Mouse (Mus musculus): ENCODE data around the gene Mapk12. TPM values are rescaled to one million over a fixed set of nuclear protein-coding genes. Genes with fewer than 3 reads are reported as not detected.

Mapk12 gene
- polyA plus RNA-seq, 1 experiment from 2014 or later, result 19.9 TPM

- Histone ChIP-seq H3K4me1 (replicated peaks) (peaks cover 84% of the 10 kb centered on the region), H3K27ac (ENCODE audit: poor library complexity, severe bottlenecking) (peak overlapping the region; percentile 92), H3K4me3 (peak overlapping the region; percentile 80), H3K4me2 (peak overlapping the region; percentile 85), H3K9ac (peak overlapping the region; percentile 88), H3K27me3 (replicated peaks) (no peaks in the 10 kb centered on the region), H3K9me3 (replicated peaks) (no peaks in the 10 kb centered on the region), H3K36me3 (no peaks in the 10 kb centered on the region)
- 66% methylated on average over 7 of the region's 7 CpGs for WGBS
- ATAC-seq (ENCODE audit: insufficient number of reproducible peaks, low FRiP score), result no peak
These were observed 37.9 kb upstream of the Mapk12 start for GRCm38 (mm10) chr15:89178260-89178860.

GRCm38 (mm10) chr15:89177576-89178259 is 37.2 kb upstream of the Mapk12 start:
- ATAC-seq (ENCODE audit: insufficient number of reproducible peaks, low FRiP score), result no peak
- no peaks in the 10 kb centered on the region for H3K9me3 ChIP-seq (replicated peaks)
- no peak overlapping the region for H3K4me3 ChIP-seq
- H3K4me2 ChIP-seq, result peak overlapping the region; percentile 85
- 56% methylated on average over 4 of the region's 4 CpGs for WGBS
- no peaks in the 10 kb centered on the region for H3K36me3 ChIP-seq
- peaks cover 87% of the 10 kb centered on the region for H3K4me1 ChIP-seq (replicated peaks)
- H3K27me3 ChIP-seq (replicated peaks), result no peaks in the 10 kb centered on the region
- peak overlapping the region; percentile 92 for H3K27ac ChIP-seq (ENCODE audit: poor library complexity, severe bottlenecking)
- H3K9ac ChIP-seq, result peak overlapping the region; percentile 55; the same call in 1 of the 2 replicates

- Histone ChIP-seq H3K4me2 (peak overlapping the region; percentile 85), H3K4me3 (no peak overlapping the region), H3K9me3 (replicated peaks) (no peaks in the 10 kb centered on the region), H3K36me3 (no peaks in the 10 kb centered on the region), H3K27ac (ENCODE audit: poor library complexity, severe bottlenecking) (peak overlapping the region; percentile 92), H3K4me1 (replicated peaks) (peaks cover 87% of the 10 kb centered on the region), H3K9ac (peak overlapping the region; percentile 55; the same call in 1 of the 2 replicates), H3K27me3 (replicated peaks) (no peaks in the 10 kb centered on the region)
- ATAC-seq (ENCODE audit: insufficient number of reproducible peaks, low FRiP score), result no peak
- WGBS, result 12% methylated on average over 5 of the region's 5 CpGs
These were observed 36.6 kb upstream of the Mapk12 start for GRCm38 (mm10) chr15:89177121-89177520.

GRCm38 (mm10) chr15:89175411-89176155 is 35.1 kb upstream of the Mapk12 start:
- H3K4me1 ChIP-seq (replicated peaks), result peaks cover 89% of the 10 kb centered on the region
- no peaks in the 10 kb centered on the region for H3K9me3 ChIP-seq (replicated peaks)
- no peak for ATAC-seq (ENCODE audit: insufficient number of reproducible peaks, low FRiP score)
- no peak overlapping the region for H3K4me3 ChIP-seq
- WGBS, result 71% methylated on average over 13 of the region's 13 CpGs
- H3K36me3 ChIP-seq, result no peaks in the 10 kb centered on the region
- no peak overlapping the region for H3K27ac ChIP-seq (ENCODE audit: poor library complexity, severe bottlenecking)
- no peak overlapping the region for H3K9ac ChIP-seq
- H3K27me3 ChIP-seq (replicated peaks), result no peaks in the 10 kb centered on the region
- no peak overlapping the region for H3K4me2 ChIP-seq

GRCm38 (mm10) chr15:89174889-89175339 is 34.4 kb upstream of the Mapk12 start:
- Histone ChIP-seq H3K9me3 (replicated peaks) (no peaks in the 10 kb centered on the region), H3K27me3 (replicated peaks) (no peaks in the 10 kb centered on the region), H3K27ac (ENCODE audit: poor library complexity, severe bottlenecking) (no peak overlapping the region), H3K4me3 (no peak overlapping the region), H3K9ac (no peak overlapping the region), H3K36me3 (no peaks in the 10 kb centered on the region), H3K4me1 (replicated peaks) (peaks cover 96% of the 10 kb centered on the region), H3K4me2 (no peak overlapping the region)
- 50% methylated on average over 11 of the region's 11 CpGs for WGBS
- no peak for ATAC-seq (ENCODE audit: insufficient number of reproducible peaks, low FRiP score)

- Histone ChIP-seq H3K4me2 (peak overlapping the region; percentile 97), H3K4me1 (replicated peaks) (peaks cover 97% of the 10 kb centered on the region), H3K4me3 (peak overlapping the region; percentile 64), H3K27me3 (replicated peaks) (no peaks in the 10 kb centered on the region), H3K27ac (ENCODE audit: poor library complexity, severe bottlenecking) (peak overlapping the region; percentile 33; the same call in 1 of the 2 replicates), H3K36me3 (no peaks in the 10 kb centered on the region), H3K9ac (peak overlapping the region; percentile 81), H3K9me3 (replicated peaks) (no peaks in the 10 kb centered on the region)
- ATAC-seq (ENCODE audit: insufficient number of reproducible peaks, low FRiP score), result peak; percentile 44
- 1% methylated on average over 15 of the region's 15 CpGs for WGBS
These were observed 33.4 kb upstream of the Mapk12 start for GRCm38 (mm10) chr15:89173906-89174214.

- H3K9ac ChIP-seq, result peak overlapping the region; percentile 81
- H3K4me2 ChIP-seq, result peak overlapping the region; percentile 97
- no peaks in the 10 kb centered on the region for H3K27me3 ChIP-seq (replicated peaks)
- H3K27ac ChIP-seq (ENCODE audit: poor library complexity, severe bottlenecking), result peak overlapping the region; percentile 33; the same call in 1 of the 2 replicates
- under 1% methylated on average over 65 of the region's 65 CpGs for WGBS
- peaks cover 97% of the 10 kb centered on the region for H3K4me1 ChIP-seq (replicated peaks)
- ATAC-seq (ENCODE audit: insufficient number of reproducible peaks, low FRiP score), result no peak
- H3K9me3 ChIP-seq (replicated peaks), result no peaks in the 10 kb centered on the region
- peak overlapping the region; percentile 64 for H3K4me3 ChIP-seq
- H3K36me3 ChIP-seq, result peaks cover 3% of the 10 kb centered on the region
These were observed 32.8 kb upstream of the Mapk12 start for GRCm38 (mm10) chr15:89173024-89173905.

- Histone ChIP-seq H3K4me2 (peak overlapping the region; percentile 97), H3K9me3 (replicated peaks) (no peaks in the 10 kb centered on the region), H3K27me3 (replicated peaks) (no peaks in the 10 kb centered on the region), H3K9ac (peak overlapping the region; percentile 81), H3K4me3 (peak overlapping the region; percentile 64), H3K27ac (ENCODE audit: poor library complexity, severe bottlenecking) (peak overlapping the region; percentile 33; the same call in 1 of the 2 replicates), H3K36me3 (peaks cover 11% of the 10 kb centered on the region), H3K4me1 (replicated peaks) (peaks cover 91% of the 10 kb centered on the region)
- 43% methylated on average over 17 of the region's 17 CpGs for WGBS
- ATAC-seq (ENCODE audit: insufficient number of reproducible peaks, low FRiP score), result no peak
These were observed 31.9 kb upstream of the Mapk12 start for GRCm38 (mm10) chr15:89172276-89172935.

- H3K4me3 ChIP-seq, result no peak overlapping the region
- no peaks in the 10 kb centered on the region for H3K27me3 ChIP-seq (replicated peaks)
- H3K27ac ChIP-seq (ENCODE audit: poor library complexity, severe bottlenecking), result no peak overlapping the region
- H3K9ac ChIP-seq, result no peak overlapping the region
- 81% methylated on average over 5 of the region's 5 CpGs for WGBS
- H3K36me3 ChIP-seq, result peaks cover 20% of the 10 kb centered on the region
- no peak for ATAC-seq (ENCODE audit: insufficient number of reproducible peaks, low FRiP score)
- no peaks in the 10 kb centered on the region for H3K9me3 ChIP-seq (replicated peaks)
- no peak overlapping the region for H3K4me2 ChIP-seq
- peaks cover 83% of the 10 kb centered on the region for H3K4me1 ChIP-seq (replicated peaks)
These were observed 31.1 kb upstream of the Mapk12 start for GRCm38 (mm10) chr15:89171526-89172051.

GRCm38 (mm10) chr15:89170102-89170501 is 29.6 kb upstream of the Mapk12 start:
- Histone ChIP-seq H3K27me3 (replicated peaks) (no peaks in the 10 kb centered on the region), H3K36me3 (peaks cover 34% of the 10 kb centered on the region), H3K4me2 (peak overlapping the region; percentile 63), H3K4me1 (replicated peaks) (peaks cover 68% of the 10 kb centered on the region), H3K4me3 (no peak overlapping the region), H3K9ac (peak overlapping the region; percentile 19; the same call in 1 of the 2 replicates), H3K9me3 (replicated peaks) (no peaks in the 10 kb centered on the region), H3K27ac (ENCODE audit: poor library complexity, severe bottlenecking) (peak overlapping the region; percentile 91)
- no peak for ATAC-seq (ENCODE audit: insufficient number of reproducible peaks, low FRiP score)
- 33% methylated on average over 3 of the region's 3 CpGs for WGBS
